Mouse (Mus musculus) urinary bladder, postnatal 36 days (tissue): ENCODE measurements around the gene Gm26620.

Source experiments
- DNase-seq, 2 experiments: peaks; one replicate each; pipeline ENCODE4 v3.0.0; 2022; ENCODE audit warnings: low spot score in 2 of 2, mixed read lengths in 1 of 2

The Gm26620 gene

GRCm38 (mm10) chr1:170911907-170912660 lies 27.2 kb downstream of the Gm26620 start:
- no peak for DNase-seq

- DNase-seq: no peak
Measured at GRCm38 (mm10) chr1:170912891-170913615, 28.2 kb downstream of the Gm26620 start, which contains the start of gene Fcrlb. Gene Fcrlb (minus strand): TSS chr1:170912941.

- DNase-seq: no peak
Measured at GRCm38 (mm10) chr1:170915657-170916056, 30.8 kb downstream of the Gm26620 start.

GRCm38 (mm10) chr1:170919308-170919707 lies 34.4 kb downstream of the Gm26620 start:
- no peak for DNase-seq

- DNase-seq: no peak
Measured at GRCm38 (mm10) chr1:170924485-170924884, 39.6 kb downstream of the Gm26620 start.

- DNase-seq: no peak
Measured at GRCm38 (mm10) chr1:170926941-170927340, 42.1 kb downstream of the Gm26620 start.

GRCm38 (mm10) chr1:170927378-170927777 lies 42.5 kb downstream of the Gm26620 start, which contains the start of gene Fcrla:
Gene Fcrla (minus strand): TSS chr1:170927583.
- DNase-seq: no peak

GRCm38 (mm10) chr1:170928467-170928866 lies 43.6 kb downstream of the Gm26620 start:
- no peak for DNase-seq

- DNase-seq: no peak
Measured at GRCm38 (mm10) chr1:170929245-170929644, 44.4 kb downstream of the Gm26620 start.

GRCm38 (mm10) chr1:170932043-170932442 lies 47.2 kb downstream of the Gm26620 start:
- no peak for DNase-seq

GRCm38 (mm10) chr1:170933386-170933920 lies 48.6 kb downstream of the Gm26620 start:
- no peak for DNase-seq

GRCm38 (mm10) chr1:170933940-170934339 lies 49.1 kb downstream of the Gm26620 start:
- DNase-seq: no peak

- no peak for DNase-seq
Measured at GRCm38 (mm10) chr1:170934383-170934782, 49.5 kb downstream of the Gm26620 start.
